Mouse (Mus musculus): ENCODE measurements around the gene Dnali1.

Dnali1 gene

GRCm38 (mm10) chr4:125034341-125034740 is 31.2 kb downstream of the Dnali1 start:
- DNase-seq (ENCODE audit: extremely low spot score): no peak

- peak; percentile 92 for DNase-seq (ENCODE audit: extremely low spot score)
Observed at GRCm38 (mm10) chr4:125029891-125030614, 35.5 kb downstream of the Dnali1 start.

GRCm38 (mm10) chr4:125020780-125021538 is 44.5 kb downstream of the Dnali1 start:
- DNase-seq (ENCODE audit: extremely low spot score): peak; percentile 39

GRCm38 (mm10) chr4:125017431-125017830 is 48.1 kb downstream of the Dnali1 start:
- DNase-seq (ENCODE audit: extremely low spot score): no peak

GRCm38 (mm10) chr4:125015806-125016635 is 49.5 kb downstream of the Dnali1 start, which contains the start of gene Gnl2:
TSS of gene Gnl2 (plus strand) at chr4:125016585.
- no peak for DNase-seq (ENCODE audit: extremely low spot score)

- no peak for DNase-seq (ENCODE audit: extremely low spot score)
Observed at GRCm38 (mm10) chr4:125008712-125009111, 56.8 kb downstream of the Dnali1 start.

GRCm38 (mm10) chr4:125008220-125008619 is 57.3 kb downstream of the Dnali1 start:
- no peak for DNase-seq (ENCODE audit: extremely low spot score)

GRCm38 (mm10) chr4:125007460-125007859 is 58.0 kb downstream of the Dnali1 start:
- no peak for DNase-seq (ENCODE audit: extremely low spot score)

Data from embryo, embryonic 9.5 days (tissue).